Mouse (Mus musculus) heart, adult 2 months (tissue): ENCODE data around the gene Nell2.

ENCODE experiments used
- CTCF ChIP-seq: fragments of 200-600 bp; IDR thresholded peaks from 2 replicates; pipeline ENCODE4 v1.8.1; 2022; ENCODE audit warnings: antibody characterized with exemption, mild to moderate bottlenecking, moderate library complexity
- EP300 ChIP-seq: fragments of 200-500 bp; IDR thresholded peaks from 2 replicates; pipeline ENCODE4 v1.6.1; 2011; ENCODE audit warnings: low read depth, low read length, control low read depth; ENCODE audit not compliant: insufficient read depth
- POLR2A ChIP-seq: fragments of 200-500 bp; IDR thresholded peaks from 2 replicates; pipeline ENCODE4 v1.6.1; 2011; ENCODE audit warnings: mild to moderate bottlenecking, low read depth, low read length, control low read depth; ENCODE audit not compliant: insufficient read depth

GRCm38 (mm10) chr15:95210551-95210950 is 317.8 kb downstream of the Nell2 start:
- TF ChIP-seq POLR2A (no peak), EP300 (no peak), CTCF (no peak)
